Mouse (Mus musculus): ENCODE data around the gene Rasa3. TPM values are rescaled to one million over a fixed set of nuclear protein-coding genes. Genes with fewer than 3 reads are reported as not detected.
A peak's percentile ranks its signal among the peaks of the same experiment; 100 is the strongest.

The Rasa3 gene
- polyA plus RNA-seq, 1 experiment, result 43.5 TPM

GRCm38 (mm10) chr8:13687101-13687717 is 9.8 kb upstream of the Rasa3 start:
- Histone ChIP-seq H3K4me1 (ENCODE audit: control insufficient read depth, insufficient read depth, low read length) (peaks cover 6% of the 10 kb centered on the region), H3K4me3 (replicated peaks; ENCODE audit: extremely low read depth, low read depth, low read length) (no peak overlapping the region)
- 90% methylated on average over 8 of the region's 8 CpGs for WGBS
- TF ChIP-seq POLR2A (IDR thresholded peaks at IDR 0.05; ENCODE audit: borderline replicate concordance, extremely low read depth, low read depth, low read length) (no peak), CTCF (IDR thresholded peaks at IDR 0.05; ENCODE audit: insufficient read depth, low read length) (no peak)
- no peak for DNase-seq

GRCm38 (mm10) chr8:13686426-13686825 is 9.0 kb upstream of the Rasa3 start:
- no peak for DNase-seq
- H3K4me1 ChIP-seq (ENCODE audit: control insufficient read depth, insufficient read depth, low read length), result peaks cover 6% of the 10 kb centered on the region
- no peak for TF ChIP-seq CTCF (IDR thresholded peaks at IDR 0.05; ENCODE audit: insufficient read depth, low read length)
- TF ChIP-seq POLR2A (IDR thresholded peaks at IDR 0.05; ENCODE audit: borderline replicate concordance, extremely low read depth, low read depth, low read length), result no peak
- WGBS, result 47% methylated on average over 7 of the region's 7 CpGs
- H3K4me3 ChIP-seq (replicated peaks; ENCODE audit: extremely low read depth, low read depth, low read length), result no peak overlapping the region

- TF ChIP-seq CTCF (IDR thresholded peaks at IDR 0.05; ENCODE audit: insufficient read depth, low read length), result no peak
- no peak for TF ChIP-seq POLR2A (IDR thresholded peaks at IDR 0.05; ENCODE audit: borderline replicate concordance, extremely low read depth, low read depth, low read length)
- H3K4me1 ChIP-seq (ENCODE audit: control insufficient read depth, insufficient read depth, low read length), result peaks cover 6% of the 10 kb centered on the region
- H3K4me3 ChIP-seq (replicated peaks; ENCODE audit: extremely low read depth, low read depth, low read length), result no peak overlapping the region
- no peak for DNase-seq
- 87% methylated on average over 16 of the region's 16 CpGs for WGBS
Measured at GRCm38 (mm10) chr8:13685674-13686314, 8.4 kb upstream of the Rasa3 start.

- WGBS, result 34% methylated on average over 7 of the region's 7 CpGs
- no peak for DNase-seq
- Histone ChIP-seq H3K4me3 (replicated peaks; ENCODE audit: extremely low read depth, low read depth, low read length) (no peak overlapping the region), H3K4me1 (ENCODE audit: control insufficient read depth, insufficient read depth, low read length) (peaks cover 8% of the 10 kb centered on the region)
- TF ChIP-seq CTCF (IDR thresholded peaks at IDR 0.05; ENCODE audit: insufficient read depth, low read length) (no peak), POLR2A (IDR thresholded peaks at IDR 0.05; ENCODE audit: borderline replicate concordance, extremely low read depth, low read depth, low read length) (no peak)
Measured at GRCm38 (mm10) chr8:13684131-13684530, 6.7 kb upstream of the Rasa3 start.

GRCm38 (mm10) chr8:13678182-13678581 is 779 bp upstream of the Rasa3 start:
- no peak for DNase-seq
- 27% methylated on average over 8 of the region's 8 CpGs for WGBS

GRCm38 (mm10) chr8:13676701-13677412 is 546 bp downstream of the Rasa3 start:
- DNase-seq, result peak; percentile 53
- TF ChIP-seq POLR2A (IDR thresholded peaks at IDR 0.05; ENCODE audit: borderline replicate concordance, extremely low read depth, low read depth, low read length), result 0 out of 2 replicates have a peak, but pooled peaks have one; percentile 5
- no peak for TF ChIP-seq CTCF (IDR thresholded peaks at IDR 0.05; ENCODE audit: insufficient read depth, low read length)
- peaks cover 7% of the 10 kb centered on the region for H3K4me1 ChIP-seq (ENCODE audit: control insufficient read depth, insufficient read depth, low read length)
- H3K4me3 ChIP-seq (replicated peaks; ENCODE audit: extremely low read depth, low read depth, low read length), result peak overlapping the region; percentile 79
- WGBS, result under 1% methylated on average over 47 of the region's 47 CpGs

More at GRCm38 (mm10) chr8:13678182-13678581, 779 bp upstream of the Rasa3 start:
- Histone ChIP-seq H3K4me3 (replicated peaks; ENCODE audit: extremely low read depth, low read depth, low read length) (no peak overlapping the region), H3K4me1 (ENCODE audit: control insufficient read depth, insufficient read depth, low read length) (peaks cover 7% of the 10 kb centered on the region)
- no peak for TF ChIP-seq POLR2A (IDR thresholded peaks at IDR 0.05; ENCODE audit: borderline replicate concordance, extremely low read depth, low read depth, low read length)
- no peak for TF ChIP-seq CTCF (IDR thresholded peaks at IDR 0.05; ENCODE audit: insufficient read depth, low read length)

GRCm38 (mm10) chr8:13676302-13676700 is 1.1 kb downstream of the Rasa3 start:
- Histone ChIP-seq H3K4me1 (ENCODE audit: control insufficient read depth, insufficient read depth, low read length) (peaks cover 10% of the 10 kb centered on the region), H3K4me3 (replicated peaks; ENCODE audit: extremely low read depth, low read depth, low read length) (peak overlapping the region; percentile 79)
- DNase-seq, result peak; percentile 61
- WGBS, result under 1% methylated on average over 12 of the region's 12 CpGs
- TF ChIP-seq POLR2A (IDR thresholded peaks at IDR 0.05; ENCODE audit: borderline replicate concordance, extremely low read depth, low read depth, low read length) (no peak; the same call in 1 of the 2 replicates), CTCF (IDR thresholded peaks at IDR 0.05; ENCODE audit: insufficient read depth, low read length) (peak; percentile 11; the same call in 1 of the 2 replicates)

GRCm38 (mm10) chr8:13675524-13675923 is 1.9 kb downstream of the Rasa3 start:
- Histone ChIP-seq H3K4me3 (replicated peaks; ENCODE audit: extremely low read depth, low read depth, low read length) (peak overlapping the region; percentile 79), H3K4me1 (ENCODE audit: control insufficient read depth, insufficient read depth, low read length) (peaks cover 10% of the 10 kb centered on the region)
- 32% methylated on average over 8 of the region's 8 CpGs for WGBS
- DNase-seq, result no peak
- TF ChIP-seq POLR2A (IDR thresholded peaks at IDR 0.05; ENCODE audit: borderline replicate concordance, extremely low read depth, low read depth, low read length) (no peak), CTCF (IDR thresholded peaks at IDR 0.05; ENCODE audit: insufficient read depth, low read length) (no peak)

GRCm38 (mm10) chr8:13675121-13675520 is 2.3 kb downstream of the Rasa3 start:
- 43% methylated on average over 4 of the region's 4 CpGs for WGBS
- no peak for DNase-seq
- TF ChIP-seq CTCF (IDR thresholded peaks at IDR 0.05; ENCODE audit: insufficient read depth, low read length), result no peak
- TF ChIP-seq POLR2A (IDR thresholded peaks at IDR 0.05; ENCODE audit: borderline replicate concordance, extremely low read depth, low read depth, low read length), result no peak
- peaks cover 11% of the 10 kb centered on the region for H3K4me1 ChIP-seq (ENCODE audit: control insufficient read depth, insufficient read depth, low read length)
- peak overlapping the region; percentile 27 for H3K4me3 ChIP-seq (replicated peaks; ENCODE audit: extremely low read depth, low read depth, low read length)

All from lung, adult 2 months (tissue).